Mouse (Mus musculus) ES-Bruce4 (cell line): ENCODE data around the gene Aoc1.

Experiments used
- CTCF ChIP-seq: IDR thresholded peaks from one replicate; pipeline ENCODE4 v1.8.1; 2011; ENCODE audit warnings: low read depth, low read length
- EP300 ChIP-seq: IDR thresholded peaks from 2 replicates; pipeline ENCODE4 v1.6.1; 2011; ENCODE audit warnings: low read depth, low read length; ENCODE audit not compliant: insufficient read depth
- POLR2A ChIP-seq: IDR thresholded peaks from one replicate; pipeline ENCODE4 v1.8.1; 2011; ENCODE audit warnings: low read length; ENCODE audit not compliant: insufficient read depth

DNA sequence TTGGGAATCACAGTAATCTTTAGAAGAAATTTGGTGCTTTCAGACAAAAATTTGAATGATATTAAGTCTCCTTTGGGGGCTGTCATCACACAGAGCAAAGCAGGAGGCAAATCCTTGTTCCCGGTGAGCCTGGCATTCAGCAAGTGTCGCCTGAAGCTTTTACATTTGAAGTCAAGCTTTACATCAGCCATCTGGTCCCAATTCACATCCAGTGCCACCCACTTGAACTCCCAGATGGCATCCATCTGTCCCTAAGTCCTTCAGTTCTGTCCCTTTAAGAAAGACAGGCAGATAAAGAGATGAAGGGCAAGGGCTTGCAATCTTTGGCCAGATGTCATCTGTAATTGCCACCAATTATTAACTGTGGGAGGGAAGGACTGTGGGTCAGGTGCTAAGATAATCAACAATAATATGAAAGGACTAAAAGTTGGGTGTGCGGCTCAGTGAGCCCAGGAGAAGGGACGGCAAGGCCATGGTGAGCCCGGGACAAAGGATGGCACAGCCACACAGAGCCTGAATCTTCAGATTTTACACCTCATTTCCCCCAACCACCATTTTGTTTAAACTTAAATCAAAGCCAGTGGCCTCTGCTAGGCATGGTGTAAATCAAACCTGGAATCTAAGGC lies 3.9 kb downstream of the Aoc1 start:
- TF ChIP-seq EP300, result no peak
- no peak for TF ChIP-seq CTCF
- no peak for TF ChIP-seq POLR2A
